Mouse (Mus musculus) heart, postnatal 4 days (tissue): Measurements from ENCODE around the gene Glud1. TPM values are rescaled to one million over a fixed set of nuclear protein-coding genes. Genes with fewer than 3 reads are reported as not detected.

Source experiments
- DNase-seq: peaks from one replicate; pipeline ENCODE4 v3.0.0; 2021
- total RNA-seq, 2 experiments: library from RNA; stranded (reverse); gene quantifications; 2 replicates each; pipeline ENCODE4 v1.2.3; 2021

The Glud1 gene
- 100 to 1,000 TPM; 121 to 129 TPM for total RNA-seq

DNA sequence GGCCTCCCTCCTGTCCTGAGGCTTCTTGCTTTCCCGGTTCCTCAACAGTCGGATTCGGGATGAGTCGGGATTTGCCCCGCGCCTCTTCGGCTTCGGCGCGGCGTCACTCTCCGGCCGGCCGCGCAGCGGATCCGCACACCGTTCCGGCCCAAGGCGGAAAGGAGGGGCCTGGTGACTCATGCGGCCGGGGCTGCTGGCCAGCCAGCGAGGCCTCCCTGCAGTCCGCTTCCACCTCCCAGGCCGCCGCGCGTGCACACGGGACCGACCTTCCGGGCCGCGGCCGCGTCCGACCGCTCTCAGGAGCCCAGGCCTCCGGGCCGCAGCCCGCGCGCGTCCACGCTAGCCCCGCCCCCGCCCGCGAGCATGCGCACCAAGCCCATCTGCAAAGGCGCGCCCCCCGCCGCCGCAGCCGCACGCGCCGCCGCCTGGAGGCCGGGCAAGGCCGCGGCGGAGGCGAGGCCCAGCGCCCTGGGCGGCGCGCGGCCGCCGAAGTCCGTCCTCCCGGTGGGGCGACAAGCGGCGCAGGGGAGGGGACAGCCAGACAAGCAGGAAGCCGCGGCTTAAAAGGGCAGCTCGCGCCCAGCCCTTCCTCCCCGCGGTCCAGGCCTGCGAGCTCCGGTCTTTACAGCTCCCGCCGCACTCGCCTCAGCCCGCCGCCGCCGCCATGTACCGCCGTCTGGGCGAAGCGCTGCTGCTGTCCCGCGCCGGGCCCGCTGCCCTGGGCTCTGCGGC is at the start of gene Glud1, which contains the start of gene Shld2:
Glud1 (plus strand) TSS at position 494 of the 732 bp plus-strand sequence.
Shld2 (minus strand) TSS at position 260 of the 732 bp plus-strand sequence.
- peak; percentile 98 for DNase-seq

DNA sequence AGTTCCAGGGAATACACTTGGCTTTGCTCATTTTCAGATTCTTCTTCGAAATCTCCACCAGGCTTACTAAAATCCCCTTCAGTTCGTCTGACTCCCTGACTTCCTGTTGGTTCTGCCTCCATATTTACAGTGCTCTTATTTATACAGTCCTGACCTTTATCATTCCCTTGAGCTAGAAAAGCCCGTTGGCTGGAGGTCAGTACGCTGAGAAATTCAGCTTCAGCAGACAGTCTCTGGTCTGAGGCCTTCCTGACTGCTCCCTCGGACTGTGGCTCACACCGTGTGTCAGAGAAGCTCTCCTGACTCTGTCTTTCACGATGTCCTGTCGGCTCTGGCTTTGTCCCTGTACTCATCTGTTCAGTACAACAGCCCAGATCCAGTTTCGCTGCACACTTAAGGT is 42.5 kb upstream of the Glud1 start:
- no peak for DNase-seq

GRCm38 (mm10) chr14:34273280-34273679 is 37.2 kb upstream of the Glud1 start:
- DNase-seq = no peak

- DNase-seq = no peak
These were observed 36.4 kb upstream of the Glud1 start for GRCm38 (mm10) chr14:34274141-34274540.

DNA sequence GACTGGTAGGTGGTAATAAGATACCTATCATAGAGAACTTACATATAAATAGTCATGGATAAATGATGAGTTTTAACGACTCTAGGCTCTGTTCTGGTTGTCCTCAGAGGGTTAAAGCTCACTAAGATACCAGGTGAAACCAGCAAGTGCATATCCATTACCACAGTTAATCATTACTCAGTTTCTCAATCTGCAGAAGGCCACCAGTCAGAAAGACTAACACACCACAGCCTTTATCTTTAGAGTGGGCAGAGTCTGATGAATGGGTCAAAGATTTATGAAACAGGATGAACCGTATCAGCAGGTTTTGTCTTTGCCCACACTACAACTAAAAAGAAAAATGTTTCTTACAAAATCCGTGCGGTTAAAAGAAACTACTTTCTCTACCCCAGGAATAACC is 35.3 kb upstream of the Glud1 start:
- no peak for DNase-seq

DNA sequence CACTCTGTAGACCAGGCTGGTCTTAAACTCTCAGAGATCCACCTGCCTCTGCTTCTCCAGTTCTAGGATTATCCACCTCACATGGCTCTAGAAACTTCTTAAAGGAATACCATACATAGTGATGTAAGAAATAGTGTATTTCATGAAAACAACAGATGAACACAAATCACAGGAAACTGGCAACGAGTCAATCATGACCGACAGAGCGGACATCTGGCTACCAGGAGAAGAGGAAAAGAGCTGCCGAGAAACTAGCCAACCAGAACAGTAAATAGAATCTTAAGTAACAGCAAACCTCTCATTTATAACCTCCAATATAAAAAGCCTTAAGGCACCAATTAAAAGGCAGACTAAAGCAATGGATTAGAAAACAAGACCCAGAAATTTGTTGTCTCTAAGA is 30.8 kb upstream of the Glud1 start:
- no peak for DNase-seq

- DNase-seq = no peak
These were observed 29.7 kb upstream of the Glud1 start for GRCm38 (mm10) chr14:34280798-34281197.

GRCm38 (mm10) chr14:34281736-34282269 is 28.7 kb upstream of the Glud1 start:
- DNase-seq = no peak

- no peak for DNase-seq
These were observed 22.1 kb upstream of the Glud1 start for GRCm38 (mm10) chr14:34288396-34288795.

DNA sequence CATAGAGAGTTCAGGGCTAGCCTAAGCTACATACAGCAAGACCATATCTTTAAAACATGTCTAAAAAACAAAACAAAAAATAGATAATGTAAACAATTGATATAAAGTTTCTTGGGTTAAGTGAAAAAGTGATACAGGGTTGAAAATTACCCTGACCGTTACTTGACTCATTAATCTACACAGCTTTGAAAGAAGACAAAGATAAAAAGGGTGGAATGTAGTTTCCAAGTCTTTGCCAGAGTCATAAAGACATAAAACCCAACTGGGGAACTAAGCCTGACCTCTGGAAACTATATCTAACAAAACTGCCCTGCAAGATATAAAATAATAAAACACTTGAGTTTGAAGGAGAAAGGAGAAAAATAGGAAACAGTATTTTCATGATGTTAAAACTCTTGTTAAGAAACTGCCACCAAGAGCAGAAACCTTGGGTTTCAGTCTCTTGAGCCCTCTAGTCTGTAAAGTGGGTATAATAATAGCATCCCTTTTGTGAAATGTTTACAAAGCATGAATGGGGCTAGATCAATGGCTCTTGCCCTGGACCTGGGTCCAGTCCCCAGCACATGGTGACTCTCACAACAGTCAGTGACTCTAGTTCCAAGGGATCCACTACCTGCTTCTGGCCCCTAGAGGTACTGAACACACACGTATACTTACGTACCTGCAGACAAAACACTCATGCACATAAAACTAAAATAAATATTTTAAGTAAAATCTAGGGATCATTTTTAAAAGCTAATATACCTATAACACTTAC is 21.1 kb upstream of the Glud1 start:
- DNase-seq = no peak

DNA sequence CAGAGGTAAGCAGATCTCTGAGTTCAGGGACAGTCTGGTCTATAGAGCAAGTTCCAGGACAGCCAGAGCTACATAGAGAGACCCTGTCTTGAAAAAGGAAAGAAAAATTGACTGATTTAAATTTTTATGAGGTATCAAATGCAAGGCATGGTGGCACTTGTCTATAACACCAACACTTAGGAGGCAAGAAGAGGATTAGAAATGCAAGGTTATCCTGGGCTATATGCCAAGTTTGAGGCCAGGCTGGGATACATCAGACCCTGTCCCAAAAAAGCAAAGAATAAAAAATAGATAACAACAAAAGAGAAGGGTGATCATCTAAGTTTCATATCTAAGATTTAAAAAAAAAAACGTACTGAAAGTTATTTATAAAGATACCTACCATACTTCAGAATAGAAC is 20.3 kb upstream of the Glud1 start:
- DNase-seq = no peak

DNA sequence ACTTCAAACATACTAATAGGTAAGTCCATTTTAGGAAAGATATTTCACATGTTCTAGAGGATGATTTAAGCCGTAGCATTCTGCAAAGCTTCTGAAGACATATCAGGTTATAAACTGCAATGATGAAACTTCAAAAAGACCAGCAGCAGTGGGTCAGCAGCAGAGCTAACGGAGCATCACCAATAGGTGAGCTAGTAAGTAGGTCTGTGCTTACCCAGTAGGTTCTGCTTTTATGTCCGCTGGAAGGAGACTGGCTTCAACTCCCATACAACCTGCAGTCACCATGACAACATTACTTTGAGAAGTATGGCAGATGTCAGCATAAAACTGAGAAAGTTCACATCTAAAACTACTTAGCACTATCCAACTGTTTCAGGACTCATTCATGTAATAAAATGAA is 16.9 kb upstream of the Glud1 start:
- DNase-seq = no peak

DNA sequence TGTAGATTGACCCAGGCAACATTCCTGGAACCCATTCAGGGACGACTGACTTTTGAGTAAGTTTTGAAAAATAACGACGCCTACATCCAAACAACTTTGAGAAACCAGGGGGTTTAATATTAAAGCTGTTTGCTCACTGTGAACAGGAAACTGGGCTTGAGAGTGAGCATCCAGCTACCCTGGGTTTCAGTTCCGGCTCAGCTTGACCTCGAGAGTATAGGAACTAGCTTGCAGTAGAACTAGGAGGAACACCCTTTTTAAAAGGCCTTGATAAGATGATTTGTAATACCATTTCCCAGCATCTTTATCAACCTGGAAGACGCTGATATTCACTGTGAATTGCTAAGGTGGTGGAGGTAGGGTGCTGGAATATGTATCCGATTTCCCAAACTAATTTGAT is 14.2 kb upstream of the Glud1 start:
- DNase-seq = no peak

DNA sequence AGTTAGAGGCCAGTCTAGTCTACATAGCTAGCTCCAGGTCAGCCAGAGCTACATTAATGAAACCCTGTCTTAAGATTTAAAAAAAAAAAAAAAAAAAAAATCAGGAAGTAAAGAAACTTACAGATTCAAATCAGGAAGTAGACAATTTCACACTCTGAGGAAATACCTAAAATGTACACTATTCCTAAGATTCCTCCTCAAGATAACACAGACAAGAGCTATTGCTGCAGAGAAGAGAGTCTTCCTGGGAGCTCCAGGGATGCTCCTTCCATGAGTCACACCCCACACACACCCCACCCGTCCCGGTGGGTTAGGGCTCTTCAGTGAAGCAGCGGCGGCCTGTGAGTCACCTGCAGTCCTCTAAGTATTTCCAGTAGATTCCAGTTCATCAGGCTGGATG is 13.5 kb upstream of the Glud1 start:
- DNase-seq = no peak

DNA sequence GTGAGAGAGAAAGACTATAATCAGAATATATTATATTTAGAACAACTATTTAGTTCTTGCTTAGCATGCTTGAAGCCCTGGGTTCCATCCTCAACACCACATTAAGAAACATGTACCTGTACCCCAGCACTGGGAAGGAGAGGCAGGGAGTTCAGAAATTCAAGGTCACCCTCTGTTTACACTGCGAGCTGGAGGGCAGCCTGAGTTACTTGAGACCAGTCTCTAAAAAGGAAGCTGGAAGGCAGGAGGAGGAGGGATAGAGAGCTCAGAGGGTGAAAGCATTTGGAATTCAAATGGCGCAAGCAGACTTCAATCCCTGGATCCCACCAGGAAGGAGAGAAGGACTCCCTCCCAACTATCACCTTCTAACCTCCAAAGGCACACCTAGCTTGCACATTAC is 12.9 kb upstream of the Glud1 start:
- no peak for DNase-seq

DNA sequence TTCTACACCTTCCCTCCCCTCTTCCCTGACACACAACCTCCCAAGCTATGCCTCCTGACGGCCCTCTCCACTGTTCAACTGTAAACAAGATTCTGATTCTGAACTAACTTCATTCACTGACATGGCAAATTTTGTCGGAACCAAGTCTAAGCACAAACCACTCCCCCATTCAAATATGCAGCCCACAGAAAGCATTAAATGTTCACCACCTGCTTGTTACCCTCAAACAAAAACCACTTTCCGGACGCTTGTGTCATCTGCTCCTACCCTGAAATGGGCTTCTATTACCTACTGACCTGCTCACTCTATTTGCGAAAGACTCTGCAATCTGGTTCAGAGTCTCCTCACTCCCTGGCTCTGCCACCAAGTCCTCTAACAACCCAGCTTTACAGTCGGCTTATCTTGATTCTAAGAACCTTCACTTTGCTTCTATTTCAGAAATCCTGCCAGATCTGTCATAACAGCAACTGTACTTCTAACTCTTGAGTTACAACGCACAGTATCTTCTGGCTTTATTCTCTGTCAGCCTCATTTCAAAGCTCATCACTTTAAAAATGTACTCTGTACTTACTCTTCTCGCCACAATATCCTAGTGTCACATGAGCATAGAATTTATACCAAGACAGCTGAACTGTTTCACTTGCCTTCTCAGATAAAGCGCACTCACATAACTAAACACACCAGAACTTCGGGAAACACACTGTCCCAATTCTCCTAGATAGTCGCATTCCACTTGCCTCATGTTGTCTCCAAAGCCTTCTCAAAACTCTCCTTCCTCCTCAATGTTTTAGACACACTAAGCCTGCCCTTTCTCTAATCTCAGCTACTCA is 11.4 kb upstream of the Glud1 start:
- no peak for DNase-seq

- no peak for DNase-seq
These were observed 7.8 kb upstream of the Glud1 start for GRCm38 (mm10) chr14:34302681-34303242.

GRCm38 (mm10) chr14:34303265-34303680 is 7.3 kb upstream of the Glud1 start:
- no peak for DNase-seq

GRCm38 (mm10) chr14:34309266-34309665 is 1.3 kb upstream of the Glud1 start:
- DNase-seq = no peak

- no peak for DNase-seq
These were observed 657 bp upstream of the Glud1 start for GRCm38 (mm10) chr14:34309907-34310233.

GRCm38 (mm10) chr14:34311021-34311631 is 599 bp downstream of the Glud1 start:
- DNase-seq = peak; percentile 61

- no peak for DNase-seq
These were observed 1.2 kb downstream of the Glud1 start for GRCm38 (mm10) chr14:34311691-34312090.
